In genomic region chr17:72837140-72837712, GRCm38 (mm10) we compare ENCODE assay signal across 8 mouse cellular contexts. TPM values are rescaled to one million over a fixed set of nuclear protein-coding genes. Genes with fewer than 3 reads are reported as not detected.
DNase-seq lines count a peak whose midpoint lies in the region; ATAC-seq and TF ChIP-seq lines count a peak whose summit lies in the region.

No protein-coding gene starts in this region.

- H3K36me3 ChIP-seq in heart, embryonic 11.5 days (ENCODE audit: control insufficient read depth, insufficient read depth, low read length), result no peaks in the 10 kb centered on the region
- H3K36me3 ChIP-seq in kidney, embryonic 16.5 days (ENCODE audit: insufficient read depth, low read length), result no peaks in the 10 kb centered on the region
- peaks cover 12% of the 10 kb centered on the region for H3K36me3 ChIP-seq in liver, adult 2 months (ENCODE audit: control insufficient read depth, insufficient read depth, low read length)
- H3K36me3 ChIP-seq in splenic B cell, adult 2 months (ENCODE audit: control insufficient read depth, insufficient read depth, low read length, poor library complexity, severe bottlenecking), result no peaks in the 10 kb centered on the region

- peak overlapping the region; percentile 98 for H3K27ac ChIP-seq in heart, embryonic 11.5 days (ENCODE audit: low read depth, low read length)
- H3K27ac ChIP-seq in kidney, embryonic 16.5 days (ENCODE audit: low read length), result peak overlapping the region; percentile 98
- H3K27ac ChIP-seq in liver, adult 2 months (replicated peaks; ENCODE audit: insufficient read depth, low read depth, low read length), result peak overlapping the region; percentile 96

- peak overlapping the region; percentile 93 for H3K4me3 ChIP-seq in heart, embryonic 11.5 days (ENCODE audit: low read depth, low read length)
- peak overlapping the region; percentile 96 for H3K4me3 ChIP-seq in kidney, embryonic 16.5 days (ENCODE audit: low read length)
- peak overlapping the region; percentile 74 for H3K4me3 ChIP-seq in liver, adult 2 months (ENCODE audit: insufficient read depth, low read depth, low read length)

- TF ChIP-seq POLR2A in brain, embryonic 14.5 days (IDR thresholded peaks at IDR 0.05; ENCODE audit: borderline replicate concordance, extremely low read depth, insufficient read depth, insufficient read length, poor library complexity, severe bottlenecking), result peak; percentile 90
- TF ChIP-seq POLR2A in liver, adult 2 months (IDR thresholded peaks at IDR 0.05; ENCODE audit: extremely low read depth, insufficient read depth, low read length), result peak; percentile 91

- H3K27me3 ChIP-seq in heart, embryonic 11.5 days (ENCODE audit: control insufficient read depth, insufficient read depth, low read length), result no peaks in the 10 kb centered on the region
- no peaks in the 10 kb centered on the region for H3K27me3 ChIP-seq in kidney, embryonic 16.5 days (ENCODE audit: insufficient read depth, low read length)
- H3K27me3 ChIP-seq in liver, adult 2 months (ENCODE audit: control insufficient read depth, insufficient read depth, low read length), result no peaks in the 10 kb centered on the region
- H3K27me3 ChIP-seq in splenic B cell, adult 2 months (ENCODE audit: control insufficient read depth, insufficient read depth, low read length, poor library complexity, severe bottlenecking), result no peaks in the 10 kb centered on the region

- WGBS in heart, embryonic 11.5 days (ENCODE audit: insufficient replicate concordance), result under 1% methylated on average over 51 of the region's 77 CpGs
- under 1% methylated on average over 43 of the region's 77 CpGs for WGBS in kidney, embryonic 16.5 days
- 1% methylated on average over 70 of the region's 77 CpGs for WGBS in liver, adult 2 months

- peak; percentile 94 for DNase-seq in CD4-positive, CD25-positive, alpha-beta regulatory T cell, adult 2 months (ENCODE audit: low read depth, low spot score)
- DNase-seq in brain, embryonic 14.5 days (ENCODE audit: low read depth), result peak; percentile 97
- peak; percentile 77 for DNase-seq in liver, adult 2 months (ENCODE audit: extremely low read depth, low read depth, low spot score)
- peak; percentile 92 for DNase-seq in naive thymus-derived CD4-positive, alpha-beta T cell, adult 2 months (ENCODE audit: low read depth)
- DNase-seq in splenic B cell, adult 2 months (ENCODE audit: low read depth, low spot score), result peak; percentile 92

- peak overlapping the region; percentile 71 for H3K4me2 ChIP-seq in heart, embryonic 11.5 days
- H3K4me2 ChIP-seq in kidney, embryonic 16.5 days (replicated peaks; ENCODE audit: low read depth, low read length), result peak overlapping the region; percentile 69

- TF ChIP-seq CTCF in brain, embryonic 14.5 days (IDR thresholded peaks at IDR 0.05; ENCODE audit: borderline replicate concordance, extremely low read depth, insufficient read depth, insufficient read length), result no peak
- TF ChIP-seq CTCF in liver, adult 2 months (IDR thresholded peaks at IDR 0.05; ENCODE audit: low read depth, low read length), result no peak

- ATAC-seq in erythroblast, adult 5-6 weeks (replicated peaks; ENCODE audit: low FRiP score, poor library complexity, severe bottlenecking), result peak; percentile 56
- ATAC-seq in heart, embryonic 11.5 days (replicated peaks; ENCODE audit: insufficient number of reproducible peaks, low FRiP score, low TSS enrichment), result peak; percentile 74
- peak; percentile 62 for ATAC-seq in kidney, embryonic 16.5 days (ENCODE audit: low FRiP score, low TSS enrichment)

- H3K4me1 ChIP-seq in heart, embryonic 11.5 days (ENCODE audit: control insufficient read depth, insufficient read depth, low read length), result no peaks in the 10 kb centered on the region
- peaks cover 7% of the 10 kb centered on the region for H3K4me1 ChIP-seq in kidney, embryonic 16.5 days (ENCODE audit: insufficient read depth, low read length)
- peaks cover 7% of the 10 kb centered on the region; the same call in 1 of the 2 replicates for H3K4me1 ChIP-seq in liver, adult 2 months (ENCODE audit: control insufficient read depth, insufficient read depth, low read length)

- H3K79me2 ChIP-seq in liver, adult 2 months (ENCODE audit: control insufficient read depth, insufficient read depth, low read length), result peaks cover 4% of the 10 kb centered on the region; the same call in 1 of the 2 replicates

- no peaks in the 10 kb centered on the region for H3K9me3 ChIP-seq in heart, embryonic 11.5 days (replicated peaks; ENCODE audit: control insufficient read depth, low read length)
- no peaks in the 10 kb centered on the region for H3K9me3 ChIP-seq in kidney, embryonic 16.5 days (ENCODE audit: low read length)

- peak overlapping the region; percentile 89 for H3K9ac ChIP-seq in heart, embryonic 11.5 days (ENCODE audit: low read depth, low read length)
- peak overlapping the region; percentile 95 for H3K9ac ChIP-seq in kidney, embryonic 16.5 days (replicated peaks; ENCODE audit: low read length)
- H3K9ac ChIP-seq in liver, adult 2 months (ENCODE audit: low read depth, low read length), result peak overlapping the region; percentile 95

RNA-seq across cellular contexts. Expression of gene Ypel5, which starts 1.0 kb away (rescaled TPM):
- 39.1 and 42.5 TPM in 2 replicates for polyA plus RNA-seq in brain, embryonic 14.5 days (2012; rRNA removed)
- total RNA-seq in erythroblast, adult 5-6 weeks (2015; ENCODE audit: low replicate concordance), result 173 and 174 TPM in 2 replicates
- 314 and 339 TPM in 2 replicates for total RNA-seq in erythroblast, adult 5-6 weeks (2017; ENCODE audit: low replicate concordance)
- 65.9 and 70.4 TPM in 2 replicates for polyA plus RNA-seq in heart, embryonic 11.5 days (2014; fragmentation: Nextera tagmentation; extraction: Ambion mirVana)
- 45.9 and 46.7 TPM in 2 replicates for polyA plus RNA-seq in kidney, embryonic 16.5 days (2015; fragmentation: Nextera tagmentation; extraction: Ambion mirVana)
- 38.1 and 52.8 TPM in 2 replicates for total RNA-seq in liver, adult 2 months (2014; rRNA removed)
- polyA plus RNA-seq in liver, adult 2 months (2012; rRNA removed), result 16.4 and 21.2 TPM in 2 replicates

Comparison
In these comparisons a context has a peak if more than half of its experiments do, and no peak if none do; other contexts are left out.
1. Peak in every context shown above with its lines: DNase-seq, ATAC-seq, H3K4me3 ChIP-seq and H3K27ac ChIP-seq.